Mouse (Mus musculus) liver, adult (tissue): ENCODE data around the gene Tfip11.

ENCODE experiments used
- GATA4 ChIP-seq: IDR thresholded peaks from 2 replicates; pipeline ENCODE4 v1.6.1; 2014; ENCODE audit warnings: mild to moderate bottlenecking, low read length; ENCODE audit not compliant: insufficient replicate concordance

Tfip11 gene

GRCm38 (mm10) chr5:112326446-112327009 lies 370 bp downstream of the Tfip11 start:
- no peak; the same call in 1 of the 2 replicates for TF ChIP-seq GATA4

GRCm38 (mm10) chr5:112327854-112328253 lies 1.7 kb downstream of the Tfip11 start:
- TF ChIP-seq GATA4 = no peak

- TF ChIP-seq GATA4 = no peak
These were observed 3.8 kb downstream of the Tfip11 start for GRCm38 (mm10) chr5:112329805-112330564.

- TF ChIP-seq GATA4 = no peak
These were observed 9.3 kb downstream of the Tfip11 start for GRCm38 (mm10) chr5:112335473-112335872.

GRCm38 (mm10) chr5:112337004-112337403 lies 10.8 kb downstream of the Tfip11 start:
- TF ChIP-seq GATA4 = no peak

- no peak for TF ChIP-seq GATA4
These were observed 13.1 kb downstream of the Tfip11 start for GRCm38 (mm10) chr5:112339215-112339614.

GRCm38 (mm10) chr5:112342463-112343204 lies 16.5 kb downstream of the Tfip11 start, which contains the start of the genes Srrd and Hps4:
Gene Srrd (minus strand): TSS chr5:112343040.
Gene Hps4 (plus strand): TSS chr5:112343083.
- no peak for TF ChIP-seq GATA4

GRCm38 (mm10) chr5:112343205-112343595 lies 17.0 kb downstream of the Tfip11 start:
- TF ChIP-seq GATA4 = no peak

- no peak for TF ChIP-seq GATA4
These were observed 18.2 kb downstream of the Tfip11 start for GRCm38 (mm10) chr5:112344092-112344960.

GRCm38 (mm10) chr5:112346211-112346965 lies 20.2 kb downstream of the Tfip11 start:
- TF ChIP-seq GATA4 = no peak

GRCm38 (mm10) chr5:112349169-112349568 lies 23.0 kb downstream of the Tfip11 start:
- no peak for TF ChIP-seq GATA4

- no peak for TF ChIP-seq GATA4
These were observed 29.3 kb downstream of the Tfip11 start for GRCm38 (mm10) chr5:112355493-112355892.

- no peak for TF ChIP-seq GATA4
These were observed 29.8 kb downstream of the Tfip11 start, which contains the start of gene Gm6583 for GRCm38 (mm10) chr5:112355910-112356309. Gene Gm6583 (minus strand): TSS chr5:112356033.

GRCm38 (mm10) chr5:112356322-112356721 lies 30.2 kb downstream of the Tfip11 start:
- no peak for TF ChIP-seq GATA4
